7 mouse cellular contexts compared by ENCODE assay signal in genomic region chr3:96696198-96696765, GRCm38 (mm10). TPM values are rescaled to one million over a fixed set of nuclear protein-coding genes. Genes with fewer than 3 reads are reported as not detected.
A peak's percentile ranks its signal among the peaks of the same experiment; 100 is the strongest.
DNase-seq lines count a peak whose midpoint lies in the region; ATAC-seq and TF ChIP-seq lines count a peak whose summit lies in the region.

Pias3 (plus strand) TSS chr3:96696384.

- peaks cover 20% of the 10 kb centered on the region for H3K36me3 ChIP-seq in intestine, embryonic 14.5 days (ENCODE audit: control insufficient read depth, insufficient read depth, low read length)
- H3K36me3 ChIP-seq in limb, embryonic 10.5 days: peaks cover 21% of the 10 kb centered on the region
- H3K36me3 ChIP-seq in midbrain, embryonic 12.5 days: peaks cover 14% of the 10 kb centered on the region
- H3K36me3 ChIP-seq in small intestine, adult 2 months (ENCODE audit: control insufficient read depth, insufficient read depth, low read length): peaks cover 11% of the 10 kb centered on the region

- under 1% methylated on average over 34 of the region's 35 CpGs for WGBS in intestine, embryonic 14.5 days
- under 1% methylated on average over 35 of the region's 35 CpGs for WGBS in limb, embryonic 10.5 days
- WGBS in midbrain, embryonic 12.5 days: under 1% methylated on average over 34 of the region's 35 CpGs
- 1% methylated on average over 35 of the region's 35 CpGs for WGBS in small intestine, adult 2 months

- peak within 1 kb of the TSS; percentile 86 for H3K4me3 ChIP-seq in cortical plate, adult 2 months (ENCODE audit: insufficient read depth, low read length)
- peak within 1 kb of the TSS; percentile 83 for H3K4me3 ChIP-seq in intestine, embryonic 14.5 days (ENCODE audit: low read depth, low read length)
- H3K4me3 ChIP-seq in limb, embryonic 10.5 days: peak within 1 kb of the TSS; percentile 95
- peak within 1 kb of the TSS; percentile 70 for H3K4me3 ChIP-seq in midbrain, embryonic 12.5 days
- H3K4me3 ChIP-seq in small intestine, adult 2 months (ENCODE audit: low read depth, low read length): peak within 1 kb of the TSS; percentile 98

- H3K4me2 ChIP-seq in intestine, embryonic 14.5 days (ENCODE audit: low read length): peak within 1 kb of the TSS; percentile 70
- H3K4me2 ChIP-seq in midbrain, embryonic 12.5 days (replicated peaks): peak within 1 kb of the TSS; percentile 71

- peak; percentile 81 for ATAC-seq in intestine, embryonic 14.5 days (replicated peaks; ENCODE audit: low FRiP score, low TSS enrichment, low read depth)
- peak; percentile 77 for ATAC-seq in midbrain, embryonic 12.5 days (ENCODE audit: low FRiP score, low read depth)

- no peaks in the 10 kb centered on the region for H3K9me3 ChIP-seq in intestine, embryonic 14.5 days (ENCODE audit: control insufficient read depth, low read length)
- no peaks in the 10 kb centered on the region for H3K9me3 ChIP-seq in limb, embryonic 10.5 days (replicated peaks)
- H3K9me3 ChIP-seq in midbrain, embryonic 12.5 days: no peaks in the 10 kb centered on the region

- peak within 1 kb of the TSS; percentile 69 for H3K9ac ChIP-seq in intestine, embryonic 14.5 days (ENCODE audit: low read length)
- H3K9ac ChIP-seq in midbrain, embryonic 12.5 days (replicated peaks): peak within 1 kb of the TSS; percentile 86

- no peaks in the 10 kb centered on the region for H3K27me3 ChIP-seq in intestine, embryonic 14.5 days (replicated peaks; ENCODE audit: control insufficient read depth, insufficient read depth, low read length)
- no peaks in the 10 kb centered on the region for H3K27me3 ChIP-seq in limb, embryonic 10.5 days (ENCODE audit: low read depth, poor library complexity, severe bottlenecking)
- no peaks in the 10 kb centered on the region for H3K27me3 ChIP-seq in midbrain, embryonic 12.5 days
- H3K27me3 ChIP-seq in small intestine, adult 2 months (ENCODE audit: control insufficient read depth, insufficient read depth, low read length): no peaks in the 10 kb centered on the region

- H3K4me1 ChIP-seq in cortical plate, adult 2 months (ENCODE audit: control insufficient read depth, insufficient read depth, low read length): no peaks in the 10 kb centered on the region
- peaks cover 10% of the 10 kb centered on the region; the same call in 1 of the 2 replicates for H3K4me1 ChIP-seq in intestine, embryonic 14.5 days (replicated peaks; ENCODE audit: control insufficient read depth, insufficient read depth, low read length)
- peaks cover 38% of the 10 kb centered on the region for H3K4me1 ChIP-seq in limb, embryonic 10.5 days
- H3K4me1 ChIP-seq in midbrain, embryonic 12.5 days: peaks cover 19% of the 10 kb centered on the region
- 0 out of 2 replicates have a peak, but pooled peaks cover 2% of the 10 kb centered on the region for H3K4me1 ChIP-seq in small intestine, adult 2 months (ENCODE audit: control insufficient read depth, insufficient read depth, insufficient read length, low read length)

- peak; percentile 91 to 95 for DNase-seq in adrenal gland, adult (ENCODE audit: inconsistent age in 2 of 2, low spot score in 1 of 2)
- peak; percentile 88 for DNase-seq in gastrocnemius, postnatal 25 days
- no peak for DNase-seq in intestine, embryonic 14.5 days (ENCODE audit: low spot score)
- DNase-seq in limb, embryonic 10.5 days (ENCODE audit: low spot score): peak; percentile 85

- no peak for TF ChIP-seq CTCF in cortical plate, adult 2 months (IDR thresholded peaks at IDR 0.05; ENCODE audit: extremely low read depth, insufficient read depth, low read length)
- no peak for TF ChIP-seq CTCF in small intestine, adult 2 months (IDR thresholded peaks at IDR 0.05; ENCODE audit: extremely low read depth, insufficient read length, insufficient replicate concordance, low read depth, low read length)

- peak; percentile 48; the same call in 1 of the 2 replicates for TF ChIP-seq POLR2A in cortical plate, adult 2 months (IDR thresholded peaks at IDR 0.05; ENCODE audit: extremely low read depth, insufficient read depth, low read length)
- no peak for TF ChIP-seq POLR2A in small intestine, adult 2 months (IDR thresholded peaks at IDR 0.05; ENCODE audit: low read depth, low read length)

- H3K27ac ChIP-seq in cortical plate, adult 2 months (ENCODE audit: insufficient read depth, low read length): peak within 1 kb of the TSS; percentile 76; the same call in 1 of the 2 replicates
- peak within 1 kb of the TSS; percentile 91 for H3K27ac ChIP-seq in intestine, embryonic 14.5 days (ENCODE audit: low read depth)
- peak within 1 kb of the TSS; percentile 98 for H3K27ac ChIP-seq in limb, embryonic 10.5 days
- H3K27ac ChIP-seq in midbrain, embryonic 12.5 days (replicated peaks): peak within 1 kb of the TSS; percentile 95
- H3K27ac ChIP-seq in small intestine, adult 2 months (ENCODE audit: insufficient read depth, low read depth, low read length): peak within 1 kb of the TSS; percentile 88

RNA-seq across cellular contexts. Expression of gene Pias3, which starts in this region (rescaled TPM):
- 24.6 and 25.4 TPM in 2 replicates for polyA plus RNA-seq in cortical plate, adult 2 months (2012; rRNA removed)
- total RNA-seq in gastrocnemius, postnatal 25 days (2021): 1 to 10 TPM; 6.5 to 6.9 TPM
- 35.5 and 40.0 TPM in 2 replicates for polyA plus RNA-seq in intestine, embryonic 14.5 days (2014; fragmentation: Nextera tagmentation; extraction: Ambion mirVana)
- 36.4 and 58.3 TPM in 2 replicates for polyA plus RNA-seq in limb, embryonic 10.5 days (2016; fragmentation: Nextera tagmentation; extraction: Ambion mirVana)
- 45.9 and 47.0 TPM in 2 replicates for polyA plus RNA-seq in midbrain, embryonic 12.5 days (2016; fragmentation: Nextera tagmentation; extraction: Ambion mirVana)
- 10.1 and 17.9 TPM in 2 replicates for polyA plus RNA-seq in small intestine, adult 2 months (2012; rRNA removed)
